Mouse (Mus musculus) lung, adult 10 weeks (tissue): ENCODE data around the gene Ncoa4. TPM values are rescaled to one million over a fixed set of nuclear protein-coding genes. Genes with fewer than 3 reads are reported as not detected.

Experiments
- polyA plus RNA-seq: library from polyadenylated mRNA; stranded (reverse); fragments of 350-450 nt; fragmentation: Illumina TruSeq; extraction: RNeasy Lipid Tissue Mini Kit (QIAGEN cat#74804); gene quantifications from one replicate; pipeline ENCODE4 v1.2.3, GENCODE M21; 2014; ENCODE audit warnings: low read depth, low replicate concordance; ENCODE audit not compliant: insufficient read depth

Gene Ncoa4
- 37.5 TPM for polyA plus RNA-seq

GRCm38 (mm10) chr14:32159690-32160246 is at the start of gene Ncoa4:
TSS of gene Ncoa4 (plus strand) at chr14:32159865.

GRCm38 (mm10) chr14:32141723-32142122 is 17.9 kb upstream of the Ncoa4 start, which contains the start of gene Msmb:
TSS of gene Msmb (plus strand) at chr14:32142023.

GRCm38 (mm10) chr14:32201791-32202451 is 42.3 kb downstream of the Ncoa4 start, which contains the start of the genes Timm23 and Parg:
TSS of gene Timm23 (minus strand) at chr14:32201898.
TSS of gene Parg (plus strand) at chr14:32201949.

Other genes starting within 250 kb of the Ncoa4 start
- 9.1 TPM for gene Galnt15, start 130.9 kb upstream of the Ncoa4 start, polyA plus RNA-seq
- gene Oxnad1, start 74.5 kb upstream of the Ncoa4 start, polyA plus RNA-seq: 7.7 TPM
- 59.9 TPM for gene Dph3, start 74.1 kb upstream of the Ncoa4 start, polyA plus RNA-seq
- gene Msmb, start 17.8 kb upstream of the Ncoa4 start, polyA plus RNA-seq: not detected
- gene Timm23, start 42.0 kb downstream of the Ncoa4 start, polyA plus RNA-seq: 84.1 TPM
- 7.7 TPM for gene Parg, start 42.1 kb downstream of the Ncoa4 start, polyA plus RNA-seq
- 0.29 TPM for gene Ogdhl, start 162.2 kb downstream of the Ncoa4 start, polyA plus RNA-seq
- gene 1700024G13Rik, start 228.5 kb downstream of the Ncoa4 start, polyA plus RNA-seq: 29.6 TPM